Mouse (Mus musculus) frontal cortex, postnatal 25 days (tissue): Measurements from ENCODE around the gene Tmc1.

ENCODE experiments used
- DNase-seq, 2 experiments: peaks; one replicate each; pipeline ENCODE4 v3.0.0; 2022; ENCODE audit warnings: low spot score in 2 of 2

Gene Tmc1

DNA sequence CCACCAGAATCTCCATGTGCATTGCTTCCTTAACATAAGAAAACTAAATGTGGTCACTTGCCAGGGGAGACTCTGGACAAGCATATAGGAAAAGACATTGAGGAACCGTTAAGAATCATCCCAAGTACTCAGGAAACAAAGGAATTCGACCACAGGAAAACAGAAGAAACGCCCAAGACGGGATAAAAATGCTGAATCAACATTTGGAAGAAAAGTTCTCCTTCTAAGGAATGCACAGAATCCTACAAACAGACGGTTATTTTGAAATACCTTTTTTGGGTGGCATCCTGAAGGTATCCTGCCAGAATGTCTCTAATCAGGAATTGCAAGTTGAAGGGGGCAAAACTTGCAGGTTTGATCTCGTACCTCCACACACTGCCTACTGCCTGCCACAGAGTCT, at the start of gene Tmc1:
Gene Tmc1, minus strand, starts transcription at position 329 of the 400 bp plus-strand sequence.
- DNase-seq, result no peak

DNA sequence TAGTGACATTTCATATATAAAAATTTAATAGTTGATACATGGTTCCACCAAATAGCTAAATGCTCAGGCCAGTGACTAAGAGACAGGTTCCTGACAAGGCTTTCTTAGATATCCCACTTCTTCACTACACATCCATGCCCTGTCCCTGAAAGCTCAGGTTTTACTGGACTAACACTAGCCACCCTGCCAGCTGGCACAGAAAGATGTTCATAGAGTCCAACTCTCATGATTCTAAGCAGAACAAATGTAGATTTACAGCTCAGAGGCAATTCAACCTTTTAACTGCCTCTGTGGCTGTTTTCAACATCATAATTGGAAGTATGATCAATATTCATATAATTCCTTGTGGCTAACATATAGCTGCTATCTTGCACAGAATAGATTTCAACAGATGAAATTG, 47.5 kb upstream of the Tmc1 start:
- no peak for DNase-seq

DNA sequence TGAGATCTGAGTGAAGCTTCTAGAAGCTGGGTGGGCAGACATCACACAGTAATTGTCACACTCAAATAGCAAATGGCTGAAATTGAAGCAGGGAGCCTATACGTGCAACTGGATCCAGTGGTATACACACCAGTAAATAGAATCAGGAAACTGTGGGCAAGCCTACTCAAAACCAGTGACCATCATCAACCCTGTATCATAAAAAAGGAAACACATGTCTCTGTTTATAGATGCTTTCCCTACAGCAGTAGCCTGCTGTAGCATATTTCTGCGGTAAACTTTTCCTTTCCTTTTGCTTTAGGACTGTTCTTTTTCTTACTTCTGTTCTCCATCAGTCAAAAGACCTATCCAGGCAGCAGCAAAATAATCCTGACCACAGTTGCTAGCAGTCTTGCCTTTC, 25.2 kb upstream of the Tmc1 start:
- DNase-seq, result no peak

DNA sequence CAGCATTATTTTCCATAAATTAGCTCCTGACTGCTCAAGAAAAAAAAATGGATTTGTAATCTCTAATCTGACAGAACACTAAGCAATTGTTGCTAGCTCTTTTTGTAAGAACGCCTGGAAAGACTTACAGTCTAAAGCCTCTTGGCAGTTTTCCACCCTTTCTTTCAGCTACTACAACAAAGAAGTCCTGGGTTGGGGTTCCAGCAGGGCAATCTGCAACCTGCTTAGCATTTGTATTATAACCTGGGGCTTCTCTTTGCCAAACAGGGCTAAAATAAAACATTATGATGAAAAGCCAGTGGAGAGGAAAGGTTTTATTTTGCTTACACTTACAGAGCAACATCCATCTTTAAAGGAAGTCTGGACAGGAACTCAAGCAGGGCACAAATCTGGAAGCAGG, 24.1 kb upstream of the Tmc1 start:
- DNase-seq, result no peak

DNA sequence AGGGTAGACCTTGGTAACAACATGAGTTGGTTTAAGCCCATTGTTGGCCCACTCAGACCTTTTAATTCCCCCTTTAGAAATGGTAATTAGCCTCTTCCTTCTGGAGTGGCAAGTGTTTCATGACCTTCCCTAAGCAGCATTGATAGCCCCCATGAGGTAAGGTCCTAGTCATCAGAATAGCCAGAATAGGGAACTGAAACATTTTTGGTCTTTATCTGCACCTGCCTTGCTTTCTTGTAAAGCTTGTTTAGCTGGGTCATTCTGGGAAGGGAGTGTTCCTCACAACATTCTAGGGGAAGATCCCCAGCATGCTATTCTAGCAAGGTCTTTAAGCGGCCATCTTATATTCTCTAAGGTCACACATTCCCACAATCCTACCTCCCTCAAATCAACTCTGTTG, 17.9 kb upstream of the Tmc1 start:
- no peak for DNase-seq

DNA sequence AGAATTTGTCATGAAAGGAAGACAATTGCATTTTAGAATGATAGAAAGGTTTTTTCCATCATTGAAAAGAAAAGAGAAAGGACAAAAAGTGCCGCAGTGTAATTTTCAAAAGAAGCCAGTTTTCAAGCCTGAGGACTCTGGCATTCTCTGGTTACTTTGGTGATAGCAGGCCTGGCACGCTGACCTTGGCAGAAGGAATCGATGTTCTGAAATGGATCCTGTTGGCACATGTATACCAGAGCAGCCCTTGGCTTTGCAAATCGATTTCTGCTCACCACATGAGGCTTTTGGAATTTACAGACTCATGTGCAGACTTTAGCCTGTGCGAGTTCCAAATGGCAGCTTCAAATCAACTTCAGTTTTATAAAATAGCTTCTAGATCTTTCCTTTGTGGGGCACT, 813 bp upstream of the Tmc1 start:
- DNase-seq, result no peak

DNA sequence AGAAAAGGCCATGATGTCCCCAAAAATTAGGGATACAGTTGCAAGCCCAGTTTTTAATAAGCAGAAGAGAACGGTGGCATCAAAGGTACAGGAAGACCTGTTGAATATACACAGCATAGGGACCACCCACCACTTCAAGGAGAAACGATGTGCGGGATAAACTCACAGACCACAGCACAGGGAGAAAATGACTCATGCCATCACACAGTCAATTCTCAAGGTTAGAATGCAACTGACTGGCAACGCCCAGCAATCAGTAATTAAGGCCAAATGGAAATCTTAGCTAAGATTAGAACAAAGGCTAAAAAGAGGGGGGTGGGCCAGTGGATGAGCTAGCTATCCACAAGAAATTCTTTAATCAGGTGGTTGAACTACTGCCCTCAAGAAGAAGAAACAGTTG, 9.6 kb downstream of the Tmc1 start:
- DNase-seq, result no peak

DNA sequence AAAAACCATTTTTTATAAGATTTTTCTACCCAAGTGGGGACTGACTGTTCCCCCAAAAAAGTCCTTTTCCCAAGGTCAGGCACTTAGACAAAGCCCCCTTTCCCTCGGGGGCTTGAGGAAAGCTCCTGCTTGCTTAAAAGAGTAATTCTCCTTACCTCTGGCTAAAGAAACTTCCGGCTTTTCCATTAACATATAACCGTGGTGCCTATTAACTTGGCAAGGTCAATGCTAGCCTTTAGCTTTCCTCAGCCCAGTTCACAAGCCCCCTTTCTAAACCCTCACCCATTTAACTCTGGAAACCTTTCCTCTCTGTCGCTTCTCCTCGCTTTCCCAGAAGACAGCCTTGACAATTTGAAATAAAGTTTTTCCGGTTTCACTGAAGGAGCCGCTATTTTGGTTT, 29.7 kb downstream of the Tmc1 start:
- no peak for DNase-seq

DNA sequence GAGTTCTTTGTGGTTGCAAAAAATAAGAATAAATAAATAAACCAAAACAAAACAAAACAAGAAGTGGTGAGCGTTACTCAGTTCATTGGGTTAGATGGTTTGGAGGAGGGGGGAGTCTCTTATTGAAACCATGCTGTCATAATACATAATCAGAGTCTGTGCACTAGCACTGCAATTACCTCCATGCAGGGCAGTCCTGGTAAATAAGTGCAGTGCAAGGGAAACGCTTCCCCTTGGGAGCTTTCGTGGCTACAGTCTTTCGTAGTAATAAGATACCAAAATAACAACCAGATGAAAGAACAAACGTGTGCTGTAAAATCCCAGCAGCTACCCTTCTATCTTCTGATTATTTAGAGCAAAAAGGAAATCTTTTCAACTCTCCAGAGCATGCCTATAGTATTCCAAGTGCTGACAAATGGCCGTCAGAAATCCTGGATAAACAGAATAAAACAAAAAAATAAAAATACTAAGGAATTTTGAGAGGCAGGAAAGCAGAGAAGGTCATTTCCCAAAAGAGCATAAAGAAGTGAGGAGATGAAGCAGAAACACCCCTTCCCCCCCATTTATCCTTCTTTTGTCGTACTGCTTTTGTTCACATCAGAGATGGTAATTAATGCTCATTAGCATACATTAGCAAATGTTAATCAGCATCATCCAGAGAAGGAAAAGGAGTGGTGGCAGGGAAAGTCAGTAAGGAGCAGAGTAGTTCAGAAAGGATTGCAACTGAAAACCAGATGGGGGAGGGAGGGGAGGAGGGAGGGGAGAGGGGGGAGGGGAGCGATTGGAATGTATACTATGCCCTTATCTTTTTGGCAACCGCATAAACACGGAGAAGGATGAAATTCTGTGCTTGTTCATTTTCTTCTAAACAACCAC, 30.4 kb downstream of the Tmc1 start:
- DNase-seq, result no peak

DNA sequence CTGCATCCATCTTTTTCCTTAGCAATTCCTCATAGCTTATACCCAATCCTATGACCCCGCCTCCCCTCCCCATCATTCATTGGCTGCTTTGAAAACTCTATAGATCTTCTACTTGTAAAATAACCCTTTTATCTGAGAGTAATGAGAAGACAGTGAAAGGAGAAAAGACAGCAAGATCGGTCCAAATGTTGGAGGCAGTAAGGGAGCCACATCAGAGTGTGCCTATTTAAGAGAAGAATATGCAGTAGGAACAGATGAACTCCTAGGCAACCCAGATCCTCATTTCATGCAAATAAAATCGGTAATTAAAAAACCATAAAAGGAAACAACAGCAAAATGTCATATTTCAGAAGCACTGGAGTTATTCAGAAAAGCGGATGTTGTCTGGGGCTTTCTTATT, 35.8 kb downstream of the Tmc1 start:
- DNase-seq, result no peak

DNA sequence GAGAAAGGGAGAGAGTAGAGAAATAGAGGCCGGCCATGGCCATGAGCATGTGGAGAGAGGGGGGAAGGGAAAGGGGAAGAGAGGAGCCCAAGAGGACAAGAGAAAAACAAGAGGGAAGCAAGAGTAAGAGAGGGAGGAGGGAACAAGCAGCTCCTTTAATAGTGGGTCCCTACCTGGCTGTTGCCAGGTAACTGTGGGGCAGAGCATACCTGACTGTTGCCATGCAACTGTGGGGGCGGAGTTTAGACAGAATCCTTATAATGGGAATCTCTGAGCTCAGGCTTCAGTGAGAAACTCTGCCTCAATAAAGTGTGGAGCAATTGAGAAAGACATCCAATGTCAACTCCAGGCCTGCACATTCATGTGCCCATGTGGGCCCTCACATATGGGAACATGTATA, 38.9 kb downstream of the Tmc1 start:
- no peak for DNase-seq

DNA sequence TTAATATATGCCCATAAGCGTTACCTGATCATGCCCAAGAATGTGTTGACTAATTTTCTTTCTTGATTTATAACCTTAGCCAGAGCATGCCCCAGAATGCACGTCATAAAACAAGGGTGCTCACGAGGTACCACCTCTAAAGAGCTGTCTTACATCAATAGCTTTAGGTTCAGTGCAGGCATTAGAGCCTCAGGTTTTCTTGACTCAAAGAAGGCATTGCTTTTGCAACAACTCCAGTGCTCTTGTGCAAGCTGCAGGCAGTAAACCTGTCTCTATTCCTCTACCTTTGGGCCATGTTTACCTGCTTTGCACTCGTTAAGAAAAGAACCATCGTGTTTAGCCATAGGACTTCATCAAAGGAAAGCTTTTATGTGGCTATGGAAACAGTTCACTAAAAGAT, 43.6 kb downstream of the Tmc1 start:
- no peak for DNase-seq

DNA sequence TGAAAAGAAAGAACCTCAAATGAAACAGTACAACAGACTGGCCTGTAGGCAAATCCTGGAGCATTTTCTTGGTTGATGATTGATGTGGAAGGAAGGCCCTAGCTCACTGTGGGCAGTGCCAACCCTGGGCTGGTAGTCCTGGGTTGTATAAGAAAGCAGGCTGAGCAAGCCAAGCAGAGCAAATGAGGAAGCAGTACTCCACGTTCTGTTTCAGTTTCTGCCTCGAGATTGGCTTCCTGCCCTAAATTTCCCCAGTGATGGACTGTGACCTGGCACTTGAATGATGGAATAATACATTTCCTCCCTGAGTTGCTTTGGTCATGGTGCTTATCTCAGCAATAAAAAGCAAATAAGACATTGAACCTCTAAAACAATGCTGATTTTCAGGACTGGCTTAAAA, 72.8 kb downstream of the Tmc1 start:
- no peak for DNase-seq

DNA sequence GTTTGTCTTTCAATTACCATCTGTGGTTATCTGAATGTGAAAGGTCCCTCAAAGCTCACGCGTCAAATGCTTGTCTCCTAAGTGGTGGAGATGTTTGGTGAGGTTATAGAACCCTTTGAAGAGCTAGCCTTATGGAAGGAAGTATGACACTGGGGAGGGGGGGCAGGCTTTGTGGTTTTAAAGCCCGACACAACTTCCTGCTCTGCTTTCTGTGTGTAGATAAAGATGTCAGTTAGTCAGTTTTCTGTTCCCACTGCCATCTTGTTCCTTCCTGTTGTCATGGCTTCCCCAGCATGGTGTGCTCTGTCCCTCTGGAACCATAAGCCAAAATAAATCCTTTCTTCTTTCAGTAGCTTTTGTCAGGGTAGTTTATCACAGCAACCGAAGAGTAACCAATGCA, 78.1 kb downstream of the Tmc1 start:
- DNase-seq, result no peak

DNA sequence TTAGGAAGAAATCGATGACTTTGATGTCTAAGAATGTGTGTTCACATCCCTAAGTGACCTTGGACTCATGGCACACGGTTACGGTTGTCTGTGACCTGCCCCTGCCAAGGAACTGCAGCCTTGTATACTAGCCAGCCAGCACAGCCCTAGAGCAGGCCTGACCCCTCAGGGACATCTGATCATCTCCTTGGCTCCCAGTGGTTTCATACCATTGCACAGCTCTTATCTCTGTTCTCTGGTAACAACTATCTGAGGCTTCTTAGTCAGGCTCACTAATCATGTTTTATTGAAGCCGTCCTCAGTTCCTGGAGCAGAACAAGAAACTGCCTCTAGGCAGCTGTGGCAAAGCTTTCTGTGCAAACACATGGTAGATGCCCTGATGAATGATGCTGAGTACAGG, 92.2 kb downstream of the Tmc1 start:
- DNase-seq, result no peak

DNA sequence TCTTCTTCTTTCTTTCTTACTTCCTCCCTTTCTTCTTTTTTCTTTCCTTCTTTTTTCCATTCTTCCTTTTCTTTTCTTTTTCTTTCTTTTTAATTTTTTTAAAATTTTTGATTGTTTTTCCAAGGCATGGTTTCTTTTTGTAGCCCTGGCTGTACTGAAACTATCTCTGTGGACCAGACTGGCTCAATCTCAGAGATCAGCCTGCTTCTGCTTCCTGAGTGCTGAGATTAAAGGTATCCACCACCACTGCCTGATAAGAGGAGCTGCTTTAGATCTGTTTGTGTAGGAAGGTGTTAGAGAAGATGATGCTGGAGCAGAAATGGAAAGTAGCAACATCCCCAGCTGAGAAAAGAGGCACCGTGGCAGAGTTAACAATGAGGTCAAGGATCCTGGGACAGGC, 93.7 kb downstream of the Tmc1 start:
- no peak for DNase-seq

DNA sequence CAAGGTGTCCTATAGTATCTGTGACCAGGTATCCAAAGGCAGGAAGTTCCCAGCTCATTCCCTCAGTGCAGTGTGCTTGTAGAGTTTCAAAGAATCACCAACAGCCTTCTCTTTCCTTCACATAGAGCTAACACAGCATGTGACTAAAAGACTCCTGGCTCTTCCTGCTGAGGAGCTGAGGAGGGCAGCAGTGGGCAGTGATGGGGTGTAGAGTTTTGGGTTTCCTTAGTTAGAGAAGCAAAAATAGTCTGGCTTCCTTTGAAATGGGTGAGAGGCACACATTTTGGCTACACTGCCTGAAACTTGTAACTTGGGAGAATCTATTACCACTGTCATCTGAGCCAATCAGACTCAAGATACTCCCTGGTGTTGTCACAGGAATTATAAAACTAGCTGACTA, 96.2 kb downstream of the Tmc1 start:
- no peak for DNase-seq

DNA sequence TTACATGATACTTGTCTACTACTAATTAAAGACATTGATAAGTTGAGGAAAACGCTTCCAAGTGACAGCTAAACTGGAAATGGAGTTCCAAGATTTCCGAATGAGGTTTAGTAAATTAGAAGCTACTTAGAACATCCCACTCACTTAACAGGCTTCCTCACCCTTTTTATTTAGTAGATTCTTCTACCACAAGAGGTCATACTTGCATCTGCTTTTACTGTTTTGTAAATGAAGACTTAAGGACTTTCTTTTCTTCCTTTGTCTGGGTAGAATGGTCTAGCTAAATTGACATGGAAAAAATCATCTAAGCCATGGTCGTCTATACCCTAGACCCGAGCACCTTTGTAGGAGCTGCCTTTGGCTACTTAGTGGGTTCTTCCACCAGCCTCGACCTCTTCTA, 105.1 kb downstream of the Tmc1 start:
- DNase-seq, result no peak

DNA sequence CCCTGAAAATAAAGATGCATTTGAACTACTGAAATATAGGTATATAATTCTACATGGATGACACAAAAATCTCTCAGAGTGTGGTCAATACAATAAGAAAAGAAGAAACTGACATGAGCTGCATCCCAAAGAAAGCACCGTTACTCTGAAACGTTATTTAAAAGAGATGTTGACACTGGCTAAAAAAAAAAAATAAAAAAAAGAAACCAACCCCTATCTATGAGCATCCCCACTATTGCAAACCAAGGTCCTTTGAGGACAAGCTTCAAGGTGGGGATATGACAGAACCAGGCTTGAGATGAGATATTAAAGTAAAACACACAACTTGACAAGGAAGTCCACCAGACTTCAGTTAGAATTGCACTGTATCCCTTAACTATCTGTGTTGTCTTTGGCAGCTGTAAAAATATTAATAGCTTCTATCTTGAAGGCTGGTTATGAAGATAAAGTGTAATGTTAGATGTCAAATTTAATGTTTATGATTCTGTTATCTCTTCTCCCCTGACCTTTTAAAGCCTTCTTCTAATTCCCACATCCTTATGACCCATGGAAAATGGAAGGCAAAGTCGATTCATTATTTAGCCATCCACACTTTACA, 106.4 kb downstream of the Tmc1 start:
- DNase-seq, result no peak

DNA sequence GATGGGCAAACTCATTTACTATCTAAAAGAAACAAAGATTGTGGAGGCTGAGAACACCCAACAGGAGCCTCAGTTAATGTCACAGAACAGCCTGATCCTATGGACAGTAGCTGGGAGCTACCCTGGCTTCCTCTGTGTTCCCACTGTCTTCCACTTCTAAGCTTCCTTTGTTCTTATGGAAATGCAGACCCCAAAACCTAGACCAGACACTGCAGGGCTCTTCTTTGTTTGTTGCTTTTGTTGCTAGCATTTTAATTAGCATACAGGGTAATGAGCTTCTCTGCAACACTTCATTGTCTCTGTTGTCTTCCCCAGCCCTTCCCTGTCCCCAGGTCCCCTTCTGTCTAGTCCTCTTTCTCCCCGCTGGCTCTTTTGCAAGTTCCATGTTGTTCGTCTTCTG, 116.6 kb downstream of the Tmc1 start:
- no peak for DNase-seq

DNA sequence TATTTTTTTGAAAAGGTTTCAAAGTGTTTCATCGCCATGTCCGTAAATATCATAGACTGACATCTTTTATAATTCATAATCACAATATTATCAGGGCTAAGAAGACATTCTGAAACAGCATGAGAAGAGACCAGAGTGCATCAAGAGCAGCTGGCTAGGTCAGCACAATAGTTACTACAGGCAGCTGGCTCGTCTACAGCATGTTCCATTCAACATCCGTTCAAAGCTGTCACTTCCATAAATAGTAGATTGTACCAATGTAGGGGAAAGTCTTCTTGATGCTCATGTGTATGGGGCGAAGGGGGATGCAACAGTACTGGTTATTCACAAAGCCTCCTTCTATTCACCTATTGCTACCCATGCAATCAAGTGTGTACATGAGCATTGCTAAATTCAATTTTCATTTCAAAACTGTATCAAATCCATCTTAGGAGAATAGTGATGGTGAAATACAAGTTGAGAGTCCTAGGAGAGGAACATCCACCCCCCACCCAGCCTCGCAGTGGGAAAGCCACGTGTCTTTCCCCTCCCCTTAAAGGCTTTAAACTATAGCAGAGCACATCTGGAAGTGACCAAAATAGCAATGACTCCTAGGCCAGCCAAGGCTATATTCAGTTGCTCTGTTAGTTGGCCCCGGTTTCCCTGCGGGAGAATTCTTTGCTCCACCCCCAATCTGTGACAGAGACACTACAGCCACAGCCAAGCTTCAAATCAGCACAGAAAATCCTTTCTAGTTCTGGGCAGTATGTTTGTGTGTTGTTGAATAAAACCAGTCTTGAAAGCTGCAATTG, 117.8 kb downstream of the Tmc1 start:
- no peak for DNase-seq

DNA sequence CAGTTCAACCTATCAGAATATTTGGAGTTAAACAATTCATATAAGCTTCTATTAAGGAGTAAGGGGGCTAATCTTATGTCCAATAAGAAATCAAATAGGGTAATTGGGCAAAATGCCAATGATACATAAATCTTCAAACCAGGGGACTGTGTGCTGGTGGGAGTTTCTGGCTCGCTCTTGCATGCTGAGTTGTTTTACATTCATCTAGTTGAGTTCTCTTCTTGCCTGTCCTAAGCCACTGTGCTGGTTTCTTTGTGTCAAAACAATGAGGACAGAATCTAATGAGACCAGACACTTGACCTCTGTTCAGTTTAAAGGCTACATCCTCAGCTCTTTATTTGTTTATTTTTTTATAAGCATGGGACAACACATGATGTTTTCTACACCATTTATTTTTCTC, 119.1 kb downstream of the Tmc1 start:
- DNase-seq, result no peak

DNA sequence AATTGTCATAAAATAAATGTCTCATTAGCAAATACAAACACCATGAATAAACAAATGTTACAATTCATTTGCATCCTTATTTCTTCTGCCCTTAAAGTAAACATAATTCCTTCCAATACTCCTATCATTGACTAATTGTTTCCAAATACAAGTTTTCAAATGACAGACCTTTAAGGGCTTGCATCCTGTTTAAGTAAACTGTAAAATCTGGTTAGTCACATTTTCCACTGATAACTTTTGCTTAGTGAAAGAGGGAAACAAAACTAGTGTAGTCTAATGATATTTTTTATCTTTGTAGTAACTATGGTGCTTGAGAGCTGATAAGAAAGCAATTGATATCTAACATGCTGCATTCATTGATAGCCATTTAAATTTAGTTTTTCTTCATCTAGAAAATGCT, 154.5 kb downstream of the Tmc1 start:
- DNase-seq, result no peak
